Mouse (Mus musculus) inflammation-experienced regulatory T-cells (primary cell): ENCODE measurements around the gene Adamts8. TPM values are rescaled to one million over a fixed set of nuclear protein-coding genes. Genes with fewer than 3 reads are reported as not detected.

Source experiments
- polyA plus RNA-seq, 2 experiments: library from polyadenylated mRNA; unstranded; fragments of 100-300 nt; shearing (Covaris generic); gene quantifications; one replicate each; pipeline ENCODE4 v1.2.1; 2017

Gene Adamts8
- polyA plus RNA-seq = 1 to 10 TPM in 1 of 2 experiments, under 1 TPM in 1; 0.22 to 1.1 TPM

GRCm38 (mm10) chr9:30942512-30943313 is at the start of gene Adamts8:
Gene Adamts8, plus strand, starts transcription at chr9:30942562.

GRCm38 (mm10) chr9:30922197-30922894 is 20.0 kb upstream of the Adamts8 start, which contains the start of gene Adamts15:
Gene Adamts15, minus strand, starts transcription at chr9:30922452.

Other genes with a start within 250 kb of the Adamts8 start
- gene Adamts15, start 20.1 kb upstream of the Adamts8 start, polyA plus RNA-seq = 1 to 10 TPM in 1 of 2 experiments, under 1 TPM in 1; 0.70 to 4.4 TPM
- 10 to 100 TPM; 25.8 to 28.9 TPM for gene Zbtb44, start 88.1 kb downstream of the Adamts8 start, polyA plus RNA-seq
- 10 to 100 TPM; 12.9 to 23.1 TPM for gene St14, start 189.3 kb downstream of the Adamts8 start, polyA plus RNA-seq